Mouse (Mus musculus) MEL (cell line): ENCODE measurements around the gene Dyrk3. TPM values are rescaled to one million over a fixed set of nuclear protein-coding genes. Genes with fewer than 3 reads are reported as not detected.

ENCODE experiments used
- DNase-seq: peaks from one replicate; pipeline ENCODE4 v3.0.0; 2011; ENCODE audit warnings: low read depth, low spot score
- H3K27ac ChIP-seq: 2 replicates; pipeline ENCODE4 v1.5.1; 2012; ENCODE audit warnings: low read depth, mild to moderate bottlenecking, control low read depth, low read length, moderate library complexity; ENCODE audit not compliant: control insufficient read depth
- H3K27me3 ChIP-seq, 2 experiments: fragments of 150-350 bp in 1 of 2; sonication (generic) in 1 of 2; 2 replicates each; pipeline ENCODE4 v1.6.1; 2012; ENCODE audit warnings: low read length in 2 of 2, mild to moderate bottlenecking in 2 of 2, improper control_type of control experiment in 1 of 2, moderate library complexity in 1 of 2; ENCODE audit not compliant: insufficient read depth in 2 of 2, control insufficient read depth in 1 of 2
- H3K36me3 ChIP-seq, 2 experiments: 2 replicates each; pipeline ENCODE4 v1.6.1; 2012 to 2014; ENCODE audit warnings: low read length in 2 of 2, improper control_type of control experiment in 1 of 2, inconsistent platforms in 1 of 2, mild to moderate bottlenecking in 1 of 2; ENCODE audit not compliant: insufficient read depth in 2 of 2, control insufficient read depth in 1 of 2
- H3K4me1 ChIP-seq, 2 experiments: fragments of 150-350 bp in 1 of 2; sonication (generic) in 1 of 2; 2 replicates each; pipeline ENCODE4 v1.6.1; 2012; ENCODE audit warnings: low read length in 2 of 2, improper control_type of control experiment in 1 of 2, mild to moderate bottlenecking in 1 of 2; ENCODE audit not compliant: insufficient read depth in 2 of 2, control insufficient read depth in 1 of 2
- H3K4me3 ChIP-seq, 2 experiments: fragments of 150-350 bp in 1 of 2; sonication (generic) in 1 of 2; 2 replicates each; pipeline ENCODE4 v1.5.1; 2012; ENCODE audit warnings: low read depth in 2 of 2, low read length in 2 of 2, mild to moderate bottlenecking in 2 of 2, moderate library complexity in 2 of 2, control low read depth in 1 of 2, improper control_type of control experiment in 1 of 2; ENCODE audit not compliant: control insufficient read depth in 1 of 2, insufficient read depth in 1 of 2
- H3K79me2 ChIP-seq: 2 replicates; pipeline ENCODE4 v1.6.1; 2012; ENCODE audit warnings: mild to moderate bottlenecking, low read length, moderate library complexity; ENCODE audit not compliant: control insufficient read depth, poor library complexity, insufficient read depth
- H3K9ac ChIP-seq: 2 replicates; pipeline ENCODE4 v1.6.1; 2012; ENCODE audit warnings: low read depth, mild to moderate bottlenecking, control low read depth, low read length, moderate library complexity; ENCODE audit not compliant: control insufficient read depth, poor library complexity, severe bottlenecking
- H3K9me3 ChIP-seq: fragments of 150-350 bp; sonication (generic); replicated peaks from 2 replicates; pipeline ENCODE4 v1.6.1; 2012; ENCODE audit warnings: mild to moderate bottlenecking, low read length, improper control_type of control experiment, moderate library complexity; ENCODE audit not compliant: insufficient read depth
- CHD2 ChIP-seq: IDR thresholded peaks from 2 replicates; pipeline ENCODE4 v1.6.1; 2011; ENCODE audit warnings: low read length, improper control_type of control experiment
- CTCF ChIP-seq, 3 experiments: IDR thresholded peaks in 2 of 3; conservative IDR thresholded peaks in 1 of 3; 2 replicates each; pipeline ENCODE4 v1.5.1; 2011 to 2012; ENCODE audit warnings: low read length in 3 of 3, low read depth in 2 of 3, mild to moderate bottlenecking in 2 of 3, improper control_type of control experiment in 1 of 3, inconsistent platforms in 1 of 3, mixed read lengths in 1 of 3, moderate library complexity in 1 of 3; ENCODE audit not compliant: control insufficient read depth in 1 of 3, insufficient read depth in 1 of 3, poor library complexity in 1 of 3, severe bottlenecking in 1 of 3
- E2F4 ChIP-seq: IDR thresholded peaks from 2 replicates; pipeline ENCODE4 v1.6.1; 2011; ENCODE audit warnings: low read depth, low read length, improper control_type of control experiment, borderline replicate concordance
- ELF1 ChIP-seq: IDR thresholded peaks from 2 replicates; pipeline ENCODE4 v1.6.1; 2014; ENCODE audit warnings: low read depth, mild to moderate bottlenecking, inconsistent platforms, low read length, improper control_type of control experiment, moderate library complexity
- ETS1 ChIP-seq: IDR thresholded peaks from 2 replicates; pipeline ENCODE4 v1.6.1; 2012; ENCODE audit warnings: low read depth, mild to moderate bottlenecking, inconsistent platforms, low read length, improper control_type of control experiment, moderate library complexity
- MAX ChIP-seq: IDR thresholded peaks from 2 replicates; pipeline ENCODE4 v1.6.1; 2011; ENCODE audit warnings: low read length, improper control_type of control experiment
- MEF2A ChIP-seq: IDR thresholded peaks from 2 replicates; pipeline ENCODE4 v1.6.1; 2014; ENCODE audit warnings: low read depth, mild to moderate bottlenecking, inconsistent platforms, low read length, improper control_type of control experiment; ENCODE audit not compliant: poor library complexity, insufficient replicate concordance, severe bottlenecking; ENCODE audit errors: extremely low read depth
- MXI1 ChIP-seq: IDR thresholded peaks from 2 replicates; pipeline ENCODE4 v1.6.1; 2011; ENCODE audit warnings: mild to moderate bottlenecking, low read depth, low read length, improper control_type of control experiment
- MYB ChIP-seq: IDR thresholded peaks from 2 replicates; pipeline ENCODE4 v1.6.1; 2011; ENCODE audit warnings: mild to moderate bottlenecking, low read depth, low read length, improper control_type of control experiment
- POLR2AphosphoS2 ChIP-seq: IDR thresholded peaks from 2 replicates; pipeline ENCODE4 v1.6.1; 2011; ENCODE audit warnings: low read length, improper control_type of control experiment
- RAD21 ChIP-seq: IDR thresholded peaks from 2 replicates; pipeline ENCODE4 v1.6.1; 2011; ENCODE audit warnings: mild to moderate bottlenecking, low read depth, low read length, improper control_type of control experiment
- TAL1 ChIP-seq: IDR thresholded peaks from 2 replicates; pipeline ENCODE4 v1.6.1; 2012; ENCODE audit warnings: mild to moderate bottlenecking, inconsistent platforms, low read length, moderate library complexity, mixed read lengths
- TCF12 ChIP-seq: IDR thresholded peaks from 2 replicates; pipeline ENCODE4 v1.6.1; 2014; ENCODE audit warnings: low read depth, mild to moderate bottlenecking, inconsistent platforms, low read length, improper control_type of control experiment, moderate library complexity
- UBTF ChIP-seq: IDR thresholded peaks from 2 replicates; pipeline ENCODE4 v1.6.1; 2012; ENCODE audit warnings: low read depth, mild to moderate bottlenecking, inconsistent platforms, low read length, improper control_type of control experiment, moderate library complexity, borderline replicate concordance; ENCODE audit not compliant: insufficient read depth
- USF2 ChIP-seq, 2 experiments: IDR thresholded peaks; 2 replicates each; pipeline ENCODE4 v1.6.1; 2011 to 2012; ENCODE audit warnings: improper control_type of control experiment in 2 of 2, low read length in 2 of 2, borderline replicate concordance in 1 of 2, inconsistent platforms in 1 of 2, low read depth in 1 of 2, mild to moderate bottlenecking in 1 of 2; ENCODE audit not compliant: insufficient read depth in 1 of 2
- ZKSCAN1 ChIP-seq: IDR thresholded peaks from 2 replicates; pipeline ENCODE4 v1.6.1; 2012; ENCODE audit warnings: low read depth, mild to moderate bottlenecking, inconsistent platforms, low read length, improper control_type of control experiment, moderate library complexity
- ZMIZ1 ChIP-seq: IDR thresholded peaks from 2 replicates; pipeline ENCODE4 v1.6.1; 2012; ENCODE audit warnings: low read depth, mild to moderate bottlenecking, inconsistent platforms, low read length, improper control_type of control experiment, moderate library complexity
- ZNF384 ChIP-seq: IDR thresholded peaks from 2 replicates; pipeline ENCODE4 v1.6.1; 2012; ENCODE audit warnings: low read depth, mild to moderate bottlenecking, inconsistent platforms, low read length, improper control_type of control experiment
- polyA plus RNA-seq, 2 experiments: library from polyadenylated mRNA; stranded (reverse) in 1 of 2; unstranded in 1 of 2; fragments of >175 nt in 1 of 2; fragments of >200 nt in 1 of 2; gene quantifications; 2 replicates each; pipeline versions ENCODE4 v1.2.1 to v1.2.4; 2012; ENCODE audit warnings: low replicate concordance in 2 of 2, low read depth in 1 of 2; ENCODE audit not compliant: insufficient read length in 2 of 2, insufficient read depth in 1 of 2, missing spikeins in 1 of 2
- total RNA-seq: library from RNA; depleted of rRNA; stranded (reverse); fragments of 300-350 nt; gene quantifications from 2 replicates; pipeline ENCODE4 v1.2.3, GENCODE M21; 2012

Dyrk3 gene
- total and polyA plus RNA-seq, 3 experiments, result 8.6 to 11.8 TPM; not detected in 1

- Histone ChIP-seq H3K4me3 (no peak overlapping the region), H3K79me2 (peaks cover 32% of the 10 kb centered on the region), H3K27ac (no peak overlapping the region), H3K27me3 (no peaks in the 10 kb centered on the region), H3K4me1 (peaks cover 0 to 6% of the 10 kb centered on the region in 2 experiments; a peak in 2 of 4 replicates), H3K9me3 (no peaks in the 10 kb centered on the region), H3K36me3 (no peaks in the 10 kb centered on the region; a peak in 1 of 4 replicates), H3K9ac (no peak overlapping the region)
- no peak for TF ChIP-seq TCF12
- TF ChIP-seq MAX, result no peak
- no peak for TF ChIP-seq ELF1
- TF ChIP-seq MXI1, result no peak
- no peak for TF ChIP-seq UBTF
- TF ChIP-seq TAL1, result no peak
- TF ChIP-seq CHD2, result no peak
- no peak for TF ChIP-seq USF2 (IDR thresholded peaks at IDR 0.05; ENCODE audit: borderline replicate concordance in 1 of 2, insufficient read depth in 1 of 2, low read depth in 1 of 2, low read length in 2 of 2)
- TF ChIP-seq POLR2AphosphoS2, result no peak
- no peak for TF ChIP-seq MEF2A
- TF ChIP-seq ZKSCAN1, result no peak
- TF ChIP-seq ZNF384, result no peak
- no peak for TF ChIP-seq CTCF (IDR thresholded peaks at IDR 0.05 in 2 of 3, conservative IDR thresholded peaks at IDR 0.05 in 1 of 3; ENCODE audit: control insufficient read depth in 1 of 3, insufficient read depth in 1 of 3, low read depth in 2 of 3, low read length in 3 of 3, poor library complexity in 1 of 3, severe bottlenecking in 1 of 3)
- no peak for TF ChIP-seq ETS1
- no peak for TF ChIP-seq ZMIZ1
- DNase-seq, result no peak
Observed at GRCm38 (mm10) chr1:131086907-131087306, 51.2 kb downstream of the Dyrk3 start.

GRCm38 (mm10) chr1:131085957-131086739, 52.0 kb downstream of the Dyrk3 start:
- Histone ChIP-seq H3K9me3 (no peaks in the 10 kb centered on the region), H3K27ac (no peak overlapping the region), H3K79me2 (peaks cover 34% of the 10 kb centered on the region), H3K4me3 (no peak overlapping the region), H3K9ac (no peak overlapping the region), H3K36me3 (no peaks in the 10 kb centered on the region; a peak in 1 of 4 replicates), H3K27me3 (no peaks in the 10 kb centered on the region), H3K4me1 (peaks cover 0 to 6% of the 10 kb centered on the region in 2 experiments; a peak in 2 of 4 replicates)
- TF ChIP-seq ZNF384 (no peak), MYB (no peak), RAD21 (no peak), TAL1 (no peak), E2F4 (no peak)
- no peak for DNase-seq
